7 mouse cellular contexts compared by ENCODE assay signal in genomic region chr5:37027701-37028100, GRCm38 (mm10). TPM values are rescaled to one million over a fixed set of nuclear protein-coding genes. Genes with fewer than 3 reads are reported as not detected.
A peak's percentile ranks its signal among the peaks of the same experiment; 100 is the strongest.
DNase-seq lines count a peak whose midpoint lies in the region; ATAC-seq and TF ChIP-seq lines count a peak whose summit lies in the region.

No protein-coding gene starts in this region.

- no peaks in the 10 kb centered on the region for H3K36me3 ChIP-seq in lung, postnatal 0 days (ENCODE audit: insufficient read depth, low read length)
- no peaks in the 10 kb centered on the region for H3K36me3 ChIP-seq in forebrain, embryonic 15.5 days
- no peaks in the 10 kb centered on the region for H3K36me3 ChIP-seq in limb, embryonic 14.5 days (ENCODE audit: control insufficient read depth, insufficient read depth, low read length)
- no peaks in the 10 kb centered on the region for H3K36me3 ChIP-seq in stomach, embryonic 15.5 days

- H3K9ac ChIP-seq in lung, postnatal 0 days (replicated peaks; ENCODE audit: low read depth), result no peak overlapping the region
- peak overlapping the region; percentile 78 for H3K9ac ChIP-seq in forebrain, embryonic 15.5 days (replicated peaks)
- H3K9ac ChIP-seq in limb, embryonic 14.5 days (ENCODE audit: low read depth, low read length, severe bottlenecking), result no peak overlapping the region
- no peak overlapping the region for H3K9ac ChIP-seq in stomach, embryonic 15.5 days

- no peak for TF ChIP-seq POLR2A in limb, embryonic 14.5 days (IDR thresholded peaks at IDR 0.05; ENCODE audit: borderline replicate concordance, extremely low read depth, insufficient read depth, insufficient read length)

- no peak for ATAC-seq in lung, postnatal 0 days
- 0 out of 2 replicates have a peak, but pooled peaks have one; percentile 5 for ATAC-seq in forebrain, embryonic 15.5 days (replicated peaks)
- no peak for ATAC-seq in limb, embryonic 14.5 days (ENCODE audit: low FRiP score, low read depth)
- no peak for ATAC-seq in stomach, embryonic 15.5 days (ENCODE audit: insufficient read depth, low FRiP score, low read depth)

- H3K27ac ChIP-seq in lung, postnatal 0 days (ENCODE audit: low read length), result no peak overlapping the region
- H3K27ac ChIP-seq in forebrain, embryonic 15.5 days (replicated peaks), result peak overlapping the region; percentile 76
- H3K27ac ChIP-seq in limb, embryonic 14.5 days (replicated peaks; ENCODE audit: low read depth, low read length), result no peak overlapping the region
- no peak overlapping the region for H3K27ac ChIP-seq in stomach, embryonic 15.5 days

- no peak for DNase-seq in lung, postnatal 0 days (ENCODE audit: low spot score)
- no peak for DNase-seq in lung, postnatal 10 days
- DNase-seq in limb, embryonic 14.5 days (ENCODE audit: low spot score), result no peak
- no peak for DNase-seq in embryo, embryonic 10 days (ENCODE audit: low spot score)
- no peak for DNase-seq in right cerebral cortex, postnatal 4 days

- no peaks in the 10 kb centered on the region for H3K9me3 ChIP-seq in lung, postnatal 0 days (ENCODE audit: low read length)
- H3K9me3 ChIP-seq in forebrain, embryonic 15.5 days, result no peaks in the 10 kb centered on the region
- no peaks in the 10 kb centered on the region for H3K9me3 ChIP-seq in limb, embryonic 14.5 days (ENCODE audit: control insufficient read depth, low read length)
- H3K9me3 ChIP-seq in stomach, embryonic 15.5 days, result no peaks in the 10 kb centered on the region

- no peak for TF ChIP-seq EP300 in lung, postnatal 0 days (IDR thresholded peaks at IDR 0.05)

- peak overlapping the region; percentile 48 for H3K4me3 ChIP-seq in lung, postnatal 0 days (ENCODE audit: low read depth, low read length)
- H3K4me3 ChIP-seq in forebrain, embryonic 15.5 days, result peak overlapping the region; percentile 83
- peak overlapping the region; percentile 52 for H3K4me3 ChIP-seq in limb, embryonic 14.5 days (replicated peaks; ENCODE audit: low read length)
- peak overlapping the region; percentile 53 for H3K4me3 ChIP-seq in stomach, embryonic 15.5 days (replicated peaks)

- 0 out of 2 replicates have a peak, but pooled peaks cover 5% of the 10 kb centered on the region for H3K4me1 ChIP-seq in lung, postnatal 0 days (ENCODE audit: insufficient read depth, low read depth, low read length)
- H3K4me1 ChIP-seq in forebrain, embryonic 15.5 days, result peaks cover 29% of the 10 kb centered on the region
- 0 out of 2 replicates have a peak, but pooled peaks cover 5% of the 10 kb centered on the region for H3K4me1 ChIP-seq in limb, embryonic 14.5 days (ENCODE audit: control insufficient read depth, insufficient read depth, low read length)
- peaks cover 15% of the 10 kb centered on the region for H3K4me1 ChIP-seq in stomach, embryonic 15.5 days

- 15% methylated on average over 13 of the region's 13 CpGs for WGBS in lung, postnatal 0 days
- 11% methylated on average over 13 of the region's 13 CpGs for WGBS in forebrain, embryonic 15.5 days
- WGBS in limb, embryonic 14.5 days, result 15% methylated on average over 13 of the region's 13 CpGs
- WGBS in stomach, embryonic 15.5 days, result 16% methylated on average over 13 of the region's 13 CpGs

- peak overlapping the region; percentile 86 for H3K4me2 ChIP-seq in lung, postnatal 0 days (replicated peaks; ENCODE audit: low read depth, low read length)
- peak overlapping the region; percentile 84 for H3K4me2 ChIP-seq in forebrain, embryonic 15.5 days (replicated peaks)
- H3K4me2 ChIP-seq in limb, embryonic 14.5 days (replicated peaks; ENCODE audit: low read depth, low read length, severe bottlenecking), result peak overlapping the region; percentile 97
- H3K4me2 ChIP-seq in stomach, embryonic 15.5 days, result peak overlapping the region; percentile 100

- peaks cover 39% of the 10 kb centered on the region for H3K27me3 ChIP-seq in lung, postnatal 0 days (replicated peaks; ENCODE audit: insufficient read depth, low read length)
- peaks cover 29% of the 10 kb centered on the region for H3K27me3 ChIP-seq in forebrain, embryonic 15.5 days
- H3K27me3 ChIP-seq in limb, embryonic 14.5 days (ENCODE audit: control insufficient read depth, insufficient read depth, low read length), result peaks cover 53% of the 10 kb centered on the region
- H3K27me3 ChIP-seq in stomach, embryonic 15.5 days (replicated peaks), result peaks cover 45% of the 10 kb centered on the region

- TF ChIP-seq CTCF in lung, postnatal 0 days (IDR thresholded peaks at IDR 0.05), result no peak

RNA-seq across cellular contexts. Expression of gene Wfs1, which starts 38.7 kb away (rescaled TPM):
- polyA plus RNA-seq in lung, postnatal 0 days (2015; fragmentation: Nextera tagmentation; extraction: Ambion mirVana), result 6.5 and 7.2 TPM in 2 replicates
- polyA plus RNA-seq in forebrain, embryonic 15.5 days (2015; fragmentation: Nextera tagmentation; extraction: Ambion mirVana), result 5.3 and 6.1 TPM in 2 replicates
- polyA plus RNA-seq in limb, embryonic 14.5 days (2012; rRNA removed), result 12.8 and 16.3 TPM in 2 replicates
- polyA plus RNA-seq in limb, embryonic 14.5 days (2014; fragmentation: Nextera tagmentation; extraction: Ambion mirVana), result 10.4 and 11.2 TPM in 2 replicates
- polyA plus RNA-seq in stomach, embryonic 15.5 days (2015; fragmentation: Nextera tagmentation; extraction: Ambion mirVana), result 10.8 and 11.6 TPM in 2 replicates

RNA-seq across cellular contexts. Expression of gene Gm1043, which starts 57.5 kb away (rescaled TPM):
- not detected in 2 replicates for polyA plus RNA-seq in lung, postnatal 0 days (2015; fragmentation: Nextera tagmentation; extraction: Ambion mirVana)
- polyA plus RNA-seq in forebrain, embryonic 15.5 days (2015; fragmentation: Nextera tagmentation; extraction: Ambion mirVana), result 2.3 and 2.6 TPM in 2 replicates
- 0.96 and 1.0 TPM in 2 replicates for polyA plus RNA-seq in limb, embryonic 14.5 days (2012; rRNA removed)
- polyA plus RNA-seq in limb, embryonic 14.5 days (2014; fragmentation: Nextera tagmentation; extraction: Ambion mirVana), result 0.18 TPM in 1 of 2 replicates, not detected in the other
- 0.04 and 0.10 TPM in 2 replicates for polyA plus RNA-seq in stomach, embryonic 15.5 days (2015; fragmentation: Nextera tagmentation; extraction: Ambion mirVana)
